Mouse (Mus musculus) G1E (cell line): ENCODE results near the gene Pom121l2. TPM values are rescaled to one million over a fixed set of nuclear protein-coding genes. Genes with fewer than 3 reads are reported as not detected.

Experiments
- ATAC-seq: 2 replicates; pipeline ENCODE4 v1.8.0; 2016; ENCODE audit warnings: mild to moderate bottlenecking; ENCODE audit not compliant: insufficient number of reproducible peaks, poor library complexity, low FRiP score, severe bottlenecking; ENCODE audit errors: extremely low read depth
- DNase-seq: peaks from one replicate; pipeline ENCODE4 v3.0.0; 2012; ENCODE audit warnings: low spot score
- H3K27me3 ChIP-seq: 2 replicates; pipeline ENCODE4 v1.6.1; 2012; ENCODE audit warnings: mild to moderate bottlenecking, low read length, inconsistent platforms; ENCODE audit not compliant: insufficient read depth
- H3K36me3 ChIP-seq: replicated peaks from 2 replicates; pipeline ENCODE3; 2012; ENCODE audit warnings: mild to moderate bottlenecking, inconsistent platforms
- H3K4me1 ChIP-seq: 2 replicates; pipeline ENCODE4 v1.6.1; 2012; ENCODE audit warnings: low read depth, low read length, inconsistent platforms, mixed read lengths; ENCODE audit not compliant: insufficient read depth
- H3K4me3 ChIP-seq: 2 replicates; pipeline ENCODE4 v1.5.1; 2012; ENCODE audit warnings: low read depth, mild to moderate bottlenecking, inconsistent platforms, low read length, moderate library complexity, mixed read lengths
- H3K9me3 ChIP-seq: replicated peaks from 2 replicates; pipeline ENCODE4 v1.6.1; 2012; ENCODE audit warnings: inconsistent platforms
- CTCF ChIP-seq: IDR thresholded peaks from 2 replicates; pipeline ENCODE4 v1.5.1; 2012; ENCODE audit warnings: low read depth, low read length, inconsistent platforms, mixed read lengths
- GATA1 ChIP-seq: IDR thresholded peaks from 2 replicates; pipeline ENCODE4 v1.6.1; 2012; ENCODE audit warnings: borderline replicate concordance, low read length, inconsistent platforms, mixed read lengths
- GATA2 ChIP-seq: IDR thresholded peaks from 2 replicates; pipeline ENCODE4 v1.6.1; 2012; ENCODE audit warnings: low read depth, low read length, inconsistent platforms, borderline replicate concordance
- POLR2AphosphoS5 ChIP-seq: IDR thresholded peaks from 2 replicates; pipeline ENCODE4 v1.6.1; 2012; ENCODE audit warnings: low read depth, low read length, inconsistent platforms; ENCODE audit not compliant: insufficient replicate concordance
- TAL1 ChIP-seq: conservative IDR thresholded peaks from 2 replicates; pipeline ENCODE4 v1.6.1; 2012; ENCODE audit warnings: low read depth, low read length, inconsistent platforms, mixed read lengths
- polyA plus RNA-seq: library from polyadenylated mRNA; stranded (reverse); fragments of >175 nt; gene quantifications from 2 replicates; pipeline ENCODE4 v1.2.3, GENCODE M21; 2012
- total RNA-seq, 2 experiments: library from RNA; stranded (forward) in 1 of 2; stranded (reverse) in 1 of 2; fragments of 200-1000 nt in 1 of 2; fragments of >200 nt in 1 of 2; fragmentation: Nextera tagmentation in 1 of 2; gene quantifications; 2 replicates each; pipeline ENCODE4 v1.2.3; 2014 to 2017

Gene Pom121l2
- total and polyA plus RNA-seq, 3 experiments = not detected

- TF ChIP-seq POLR2AphosphoS5 (no peak), TAL1 (no peak), CTCF (no peak), GATA2 (no peak), GATA1 (no peak)
These were observed 11.7 kb upstream of the Pom121l2 start for GRCm38 (mm10) chr13:21969269-21969668.

GRCm38 (mm10) chr13:21969816-21970215, 11.2 kb upstream of the Pom121l2 start:
- no peak for ATAC-seq
- H3K4me3 ChIP-seq = no peak overlapping the region
- peaks cover 24% of the 10 kb centered on the region for H3K27me3 ChIP-seq

More at GRCm38 (mm10) chr13:21969269-21969668, 11.7 kb upstream of the Pom121l2 start:
- peaks cover 25% of the 10 kb centered on the region for H3K27me3 ChIP-seq
- no peak for DNase-seq
- H3K4me1 ChIP-seq = peaks cover 3% of the 10 kb centered on the region; the same call in 1 of the 2 replicates
- no peaks in the 10 kb centered on the region for H3K9me3 ChIP-seq
- H3K36me3 ChIP-seq = no peaks in the 10 kb centered on the region
- H3K4me3 ChIP-seq = no peak overlapping the region
- no peak for ATAC-seq

GRCm38 (mm10) chr13:21971641-21972040, 9.4 kb upstream of the Pom121l2 start:
- TF ChIP-seq TAL1 (no peak), POLR2AphosphoS5 (no peak), GATA1 (no peak), CTCF (no peak), GATA2 (no peak)
- ATAC-seq = no peak
- no peak for DNase-seq

More at GRCm38 (mm10) chr13:21969816-21970215, 11.2 kb upstream of the Pom121l2 start:
- Histone ChIP-seq H3K4me1 (peaks cover 3% of the 10 kb centered on the region; the same call in 1 of the 2 replicates), H3K9me3 (no peaks in the 10 kb centered on the region), H3K36me3 (no peaks in the 10 kb centered on the region)
- DNase-seq = no peak
- no peak for TF ChIP-seq GATA1
- TF ChIP-seq POLR2AphosphoS5 = no peak

GRCm38 (mm10) chr13:21974221-21974725, 6.7 kb upstream of the Pom121l2 start:
- H3K27me3 ChIP-seq = peaks cover 17% of the 10 kb centered on the region
- no peaks in the 10 kb centered on the region for H3K36me3 ChIP-seq
- TF ChIP-seq CTCF (0 out of 2 replicates have a peak, but pooled peaks have one; percentile 40), GATA1 (no peak), TAL1 (no peak), GATA2 (no peak)
- no peaks in the 10 kb centered on the region for H3K9me3 ChIP-seq
- ATAC-seq (peak; percentile 77), DNase-seq (peak; percentile 70)
- H3K4me3 ChIP-seq = peak overlapping the region; percentile 71
- H3K4me1 ChIP-seq = peaks cover 6% of the 10 kb centered on the region; the same call in 1 of the 2 replicates

More at GRCm38 (mm10) chr13:21971641-21972040, 9.4 kb upstream of the Pom121l2 start:
- no peaks in the 10 kb centered on the region for H3K36me3 ChIP-seq
- peaks cover 6% of the 10 kb centered on the region; the same call in 1 of the 2 replicates for H3K4me1 ChIP-seq
- peaks cover 18% of the 10 kb centered on the region for H3K27me3 ChIP-seq
- no peak overlapping the region for H3K4me3 ChIP-seq
- no peaks in the 10 kb centered on the region for H3K9me3 ChIP-seq

- no peak for TF ChIP-seq GATA2
- no peak for TF ChIP-seq GATA1
- TF ChIP-seq POLR2AphosphoS5 = no peak
- TF ChIP-seq TAL1 = no peak
- no peak for TF ChIP-seq CTCF
- H3K4me3 ChIP-seq = peak overlapping the region; percentile 71
- H3K9me3 ChIP-seq = no peaks in the 10 kb centered on the region
- ATAC-seq = peak; percentile 38; the same call in 1 of the 2 replicates
- peaks cover 16% of the 10 kb centered on the region for H3K27me3 ChIP-seq
- peaks cover 6% of the 10 kb centered on the region; the same call in 1 of the 2 replicates for H3K4me1 ChIP-seq
- DNase-seq = peak; percentile 19
- H3K36me3 ChIP-seq = no peaks in the 10 kb centered on the region
These were observed 6.1 kb upstream of the Pom121l2 start for GRCm38 (mm10) chr13:21974726-21975473.

GRCm38 (mm10) chr13:21981803-21982193, 804 bp downstream of the Pom121l2 start:
- ATAC-seq = no peak
- TF ChIP-seq TAL1 (no peak), GATA1 (no peak), GATA2 (no peak), POLR2AphosphoS5 (no peak), CTCF (no peak)

More at GRCm38 (mm10) chr13:21981803-21982193, 804 bp downstream of the Pom121l2 start:
- H3K4me3 ChIP-seq = no peak overlapping the region
- DNase-seq = no peak
- H3K4me1 ChIP-seq = no peaks in the 10 kb centered on the region
- peaks cover 4% of the 10 kb centered on the region for H3K9me3 ChIP-seq
- peaks cover 61% of the 10 kb centered on the region for H3K27me3 ChIP-seq
- no peaks in the 10 kb centered on the region for H3K36me3 ChIP-seq
